In the genomic region with DNA sequence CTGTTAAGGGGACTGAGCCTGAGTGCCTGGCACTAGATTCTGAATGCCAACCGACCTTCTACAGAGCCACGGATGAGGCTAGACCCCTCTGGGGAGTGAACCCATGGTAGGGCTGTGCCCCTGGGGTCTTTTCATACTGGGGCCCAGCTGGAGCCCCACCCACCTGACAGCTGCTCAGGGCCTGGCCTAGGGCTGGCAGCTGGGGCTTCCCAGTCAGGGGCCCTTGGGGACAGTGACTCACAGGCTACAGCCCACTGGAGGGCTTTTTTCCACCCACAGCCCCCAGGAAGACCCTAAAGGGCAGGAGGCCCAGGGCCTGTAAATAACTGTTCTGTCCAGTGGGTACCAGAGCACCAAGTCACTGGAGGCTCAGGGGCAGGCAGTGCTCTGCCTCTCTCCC, we compare ENCODE assay signal across 8 mouse cellular contexts.
DNase-seq lines count a peak whose midpoint lies in the region; ATAC-seq and TF ChIP-seq lines count a peak whose summit lies in the region.

No protein-coding gene starts in this region.

- H3K9ac ChIP-seq in intestine, embryonic 16.5 days (ENCODE audit: low read depth, low read length), result no peak overlapping the region
- H3K9ac ChIP-seq in intestine, embryonic 15.5 days, result no peak overlapping the region
- H3K9ac ChIP-seq in heart, embryonic 15.5 days, result 0 out of 2 replicates have a peak overlapping the region, but pooled peaks have one; percentile 22
- peak overlapping the region; percentile 5; the same call in 1 of the 2 replicates for H3K9ac ChIP-seq in midbrain, embryonic 16.5 days (ENCODE audit: low read depth, low read length)

- no peak overlapping the region for H3K4me3 ChIP-seq in intestine, embryonic 16.5 days (ENCODE audit: low read length)
- H3K4me3 ChIP-seq in intestine, embryonic 15.5 days (replicated peaks), result no peak overlapping the region
- H3K4me3 ChIP-seq in heart, embryonic 15.5 days, result no peak overlapping the region
- no peak overlapping the region for H3K4me3 ChIP-seq in midbrain, embryonic 16.5 days (ENCODE audit: low read depth, low read length)
- H3K4me3 ChIP-seq in kidney, adult 2 months (ENCODE audit: insufficient read depth, low read depth, low read length), result no peak overlapping the region

- no peaks in the 10 kb centered on the region for H3K9me3 ChIP-seq in intestine, embryonic 16.5 days (ENCODE audit: control insufficient read depth, low read length)
- H3K9me3 ChIP-seq in intestine, embryonic 15.5 days, result no peaks in the 10 kb centered on the region
- H3K9me3 ChIP-seq in heart, embryonic 15.5 days (replicated peaks), result no peaks in the 10 kb centered on the region
- H3K9me3 ChIP-seq in midbrain, embryonic 16.5 days (replicated peaks; ENCODE audit: control insufficient read depth, low read length, poor library complexity, severe bottlenecking), result no peaks in the 10 kb centered on the region

- no peak for TF ChIP-seq POLR2A in kidney, adult 2 months (IDR thresholded peaks at IDR 0.05; ENCODE audit: low read depth, low read length)

- peaks cover 18% of the 10 kb centered on the region for H3K4me1 ChIP-seq in intestine, embryonic 16.5 days (ENCODE audit: control insufficient read depth, insufficient read depth, low read length)
- H3K4me1 ChIP-seq in intestine, embryonic 15.5 days (replicated peaks), result peaks cover 16% of the 10 kb centered on the region
- peaks cover 49% of the 10 kb centered on the region for H3K4me1 ChIP-seq in heart, embryonic 15.5 days (replicated peaks)
- peaks cover 11% of the 10 kb centered on the region for H3K4me1 ChIP-seq in midbrain, embryonic 16.5 days (ENCODE audit: control insufficient read depth, insufficient read depth, low read length)
- peaks cover 4% of the 10 kb centered on the region; the same call in 1 of the 2 replicates for H3K4me1 ChIP-seq in kidney, adult 2 months (ENCODE audit: control insufficient read depth, insufficient read depth, low read length)

- WGBS in intestine, embryonic 16.5 days, result 73% methylated on average over 2 of the region's 2 CpGs
- WGBS in intestine, embryonic 15.5 days, result 76% methylated on average over 2 of the region's 2 CpGs
- WGBS in heart, embryonic 15.5 days, result 78% methylated on average over 2 of the region's 2 CpGs
- WGBS in midbrain, embryonic 16.5 days, result 20% methylated on average over 2 of the region's 2 CpGs
- WGBS in kidney, adult 2 months, result 87% methylated on average over 2 of the region's 2 CpGs

- no peak for TF ChIP-seq CTCF in kidney, adult 2 months (conservative IDR thresholded peaks at IDR 0.05; ENCODE audit: insufficient read depth, insufficient read length, low read depth, low read length)

- H3K36me3 ChIP-seq in intestine, embryonic 16.5 days (ENCODE audit: control insufficient read depth, insufficient read depth, low read length), result no peaks in the 10 kb centered on the region
- H3K36me3 ChIP-seq in intestine, embryonic 15.5 days, result no peaks in the 10 kb centered on the region
- H3K36me3 ChIP-seq in heart, embryonic 15.5 days, result no peaks in the 10 kb centered on the region
- H3K36me3 ChIP-seq in midbrain, embryonic 16.5 days (ENCODE audit: control insufficient read depth, insufficient read depth, low read length), result no peaks in the 10 kb centered on the region
- no peaks in the 10 kb centered on the region for H3K36me3 ChIP-seq in kidney, adult 2 months (ENCODE audit: control insufficient read depth, insufficient read depth, low read length)

- peak; percentile 62 for DNase-seq in NIH3T3 (ENCODE audit: low read depth)
- DNase-seq in left cerebral cortex, postnatal 10 days (ENCODE audit: extremely low spot score in 1 of 2, low spot score in 2 of 2), result no peak
- DNase-seq in kidney, adult 2 months, result no peak
- no peak for DNase-seq in right cerebral cortex, adult 2 months (ENCODE audit: low spot score in 2 of 2)

- H3K4me2 ChIP-seq in intestine, embryonic 16.5 days (ENCODE audit: low read depth, low read length), result no peak overlapping the region
- no peak overlapping the region for H3K4me2 ChIP-seq in intestine, embryonic 15.5 days (replicated peaks)
- H3K4me2 ChIP-seq in heart, embryonic 15.5 days, result peak overlapping the region; percentile 47; the same call in 1 of the 2 replicates
- H3K4me2 ChIP-seq in midbrain, embryonic 16.5 days (ENCODE audit: low read length), result no peak overlapping the region

- peak overlapping the region; percentile 63 for H3K27ac ChIP-seq in intestine, embryonic 16.5 days (ENCODE audit: low read length)
- H3K27ac ChIP-seq in intestine, embryonic 15.5 days, result no peak overlapping the region
- peak overlapping the region; percentile 87 for H3K27ac ChIP-seq in heart, embryonic 15.5 days
- peak overlapping the region; percentile 47; the same call in 1 of the 2 replicates for H3K27ac ChIP-seq in midbrain, embryonic 16.5 days (ENCODE audit: low read length)
- H3K27ac ChIP-seq in kidney, adult 2 months (ENCODE audit: insufficient read depth, low read depth, low read length), result no peak overlapping the region

- no peaks in the 10 kb centered on the region for H3K27me3 ChIP-seq in intestine, embryonic 16.5 days (replicated peaks; ENCODE audit: control insufficient read depth, insufficient read depth, low read length)
- H3K27me3 ChIP-seq in intestine, embryonic 15.5 days (replicated peaks), result no peaks in the 10 kb centered on the region
- H3K27me3 ChIP-seq in heart, embryonic 15.5 days, result no peaks in the 10 kb centered on the region
- H3K27me3 ChIP-seq in midbrain, embryonic 16.5 days (ENCODE audit: control insufficient read depth, insufficient read depth, low read depth, low read length), result no peaks in the 10 kb centered on the region
- H3K27me3 ChIP-seq in kidney, adult 2 months (replicated peaks; ENCODE audit: control insufficient read depth, insufficient read depth, low read length), result no peaks in the 10 kb centered on the region

- intact Hi-C loops in left cerebral cortex, postnatal 10 days (cut with DNase I), result no loop called here

- no peak for ATAC-seq in intestine, embryonic 16.5 days
- no peak for ATAC-seq in intestine, embryonic 15.5 days
- ATAC-seq in heart, embryonic 15.5 days (replicated peaks; ENCODE audit: insufficient number of reproducible peaks, insufficient read depth, low FRiP score, low read depth), result no peak
- no peak for ATAC-seq in midbrain, embryonic 16.5 days

Comparison
In these comparisons a context has a peak if more than half of its experiments do, and no peak if none do; other contexts are left out.
1. H3K27ac ChIP-seq: peak in intestine, embryonic 16.5 days (single experiment), heart, embryonic 15.5 days (single experiment) and midbrain, embryonic 16.5 days (single experiment); none in intestine, embryonic 15.5 days (single experiment) and kidney, adult 2 months (single experiment).
2. H3K9ac ChIP-seq: peak in heart, embryonic 15.5 days (single experiment) and midbrain, embryonic 16.5 days (single experiment); none in intestine, embryonic 16.5 days (single experiment) and intestine, embryonic 15.5 days (single experiment).